Mouse (Mus musculus): ENCODE measurements around the gene Agpat2. TPM values are rescaled to one million over a fixed set of nuclear protein-coding genes. Genes with fewer than 3 reads are reported as not detected.
A peak's percentile ranks its signal among the peaks of the same experiment; 100 is the strongest.

Gene Agpat2
- total and polyA plus RNA-seq, 2 experiments from 2014 or later = 5.0 to 6.4 TPM

DNA sequence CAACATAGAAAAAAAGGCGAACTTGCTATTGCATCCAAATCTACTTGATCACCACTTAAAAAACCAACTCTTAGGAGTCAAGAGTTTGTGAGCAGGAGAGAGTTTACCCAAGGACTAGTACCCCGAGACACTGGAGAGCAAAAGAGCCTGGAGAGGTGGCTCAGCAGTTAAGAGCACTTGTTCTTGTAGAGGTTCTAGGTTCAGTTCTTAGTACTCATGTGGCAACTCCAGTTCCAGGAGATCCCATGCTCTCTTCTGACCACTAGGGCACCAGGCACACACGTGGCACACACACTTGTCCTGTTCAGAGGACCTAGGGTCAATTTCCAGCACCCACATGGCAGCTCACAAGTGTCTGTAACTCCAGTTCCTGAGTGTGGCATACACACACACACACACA lies 21.9 kb upstream of the Agpat2 start:
- H3K9ac ChIP-seq (replicated peaks; ENCODE audit: low read length, poor library complexity, severe bottlenecking) = no peak overlapping the region
- H3K4me1 ChIP-seq (ENCODE audit: insufficient read depth, low read length) = peaks cover 19% of the 10 kb centered on the region
- peak; percentile 28 for TF ChIP-seq CTCF (IDR thresholded peaks at IDR 0.05)
- H3K4me3 ChIP-seq (ENCODE audit: low read depth, low read length) = no peak overlapping the region
- H3K27me3 ChIP-seq (ENCODE audit: insufficient read depth, low read length) = no peaks in the 10 kb centered on the region
- no peak overlapping the region for H3K4me2 ChIP-seq (ENCODE audit: low read depth, low read length, poor library complexity, severe bottlenecking)
- H3K27ac ChIP-seq (ENCODE audit: low read depth, low read length) = no peak overlapping the region
- no peak for ATAC-seq (ENCODE audit: low FRiP score)
- DNase-seq (ENCODE audit: low spot score) = no peak
- 62% methylated on average over 3 of the region's 3 CpGs for WGBS
- H3K36me3 ChIP-seq (ENCODE audit: insufficient read depth, low read length) = peaks cover 2% of the 10 kb centered on the region; the same call in 1 of the 2 replicates
- no peaks in the 10 kb centered on the region for H3K9me3 ChIP-seq (ENCODE audit: low read length)

DNA sequence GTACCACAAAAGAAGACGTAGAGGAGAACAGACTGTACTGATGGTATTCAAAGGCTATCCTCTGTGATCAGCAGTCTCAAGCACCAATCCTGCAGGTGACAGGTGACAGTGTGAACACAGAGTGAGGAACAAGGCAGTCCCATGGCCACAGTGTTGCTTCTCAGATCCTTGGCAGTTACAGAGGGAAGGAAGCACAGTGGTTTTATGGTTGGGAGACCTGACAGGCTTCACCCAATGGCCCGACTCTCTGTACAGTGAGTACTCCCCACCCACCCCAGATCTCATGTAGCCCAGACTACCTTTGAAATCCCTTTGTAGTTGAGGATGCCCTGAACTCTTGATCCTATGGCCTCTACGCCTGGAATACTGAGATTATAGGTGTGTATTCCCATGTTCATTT lies 21.2 kb upstream of the Agpat2 start:
- no peaks in the 10 kb centered on the region for H3K9me3 ChIP-seq (ENCODE audit: low read length)
- WGBS = 88% methylated on average over 3 of the region's 3 CpGs
- no peak overlapping the region for H3K4me3 ChIP-seq (ENCODE audit: low read depth, low read length)
- no peak overlapping the region for H3K4me2 ChIP-seq (ENCODE audit: low read depth, low read length, poor library complexity, severe bottlenecking)
- no peak overlapping the region for H3K27ac ChIP-seq (ENCODE audit: low read depth, low read length)
- H3K36me3 ChIP-seq (ENCODE audit: insufficient read depth, low read length) = no peaks in the 10 kb centered on the region
- no peak for TF ChIP-seq CTCF (IDR thresholded peaks at IDR 0.05)
- ATAC-seq (ENCODE audit: low FRiP score) = no peak
- H3K9ac ChIP-seq (replicated peaks; ENCODE audit: low read length, poor library complexity, severe bottlenecking) = no peak overlapping the region
- H3K27me3 ChIP-seq (ENCODE audit: insufficient read depth, low read length) = no peaks in the 10 kb centered on the region
- H3K4me1 ChIP-seq (ENCODE audit: insufficient read depth, low read length) = peaks cover 13% of the 10 kb centered on the region
- no peak for DNase-seq (ENCODE audit: low spot score)

GRCm38 (mm10) chr2:26622984-26623383 lies 18.8 kb upstream of the Agpat2 start:
- H3K9me3 ChIP-seq (ENCODE audit: low read length) = no peaks in the 10 kb centered on the region
- no peak for ATAC-seq (ENCODE audit: low FRiP score)
- no peak overlapping the region for H3K4me2 ChIP-seq (ENCODE audit: low read depth, low read length, poor library complexity, severe bottlenecking)
- no peaks in the 10 kb centered on the region for H3K27me3 ChIP-seq (ENCODE audit: insufficient read depth, low read length)
- H3K9ac ChIP-seq (replicated peaks; ENCODE audit: low read length, poor library complexity, severe bottlenecking) = no peak overlapping the region
- peaks cover 3% of the 10 kb centered on the region for H3K4me1 ChIP-seq (ENCODE audit: insufficient read depth, low read length)
- no peak for DNase-seq (ENCODE audit: low spot score)
- H3K4me3 ChIP-seq (ENCODE audit: low read depth, low read length) = no peak overlapping the region
- no peak for TF ChIP-seq CTCF (IDR thresholded peaks at IDR 0.05)
- H3K27ac ChIP-seq (ENCODE audit: low read depth, low read length) = no peak overlapping the region
- H3K36me3 ChIP-seq (ENCODE audit: insufficient read depth, low read length) = no peaks in the 10 kb centered on the region
- WGBS = 56% methylated on average over 5 of the region's 5 CpGs

DNA sequence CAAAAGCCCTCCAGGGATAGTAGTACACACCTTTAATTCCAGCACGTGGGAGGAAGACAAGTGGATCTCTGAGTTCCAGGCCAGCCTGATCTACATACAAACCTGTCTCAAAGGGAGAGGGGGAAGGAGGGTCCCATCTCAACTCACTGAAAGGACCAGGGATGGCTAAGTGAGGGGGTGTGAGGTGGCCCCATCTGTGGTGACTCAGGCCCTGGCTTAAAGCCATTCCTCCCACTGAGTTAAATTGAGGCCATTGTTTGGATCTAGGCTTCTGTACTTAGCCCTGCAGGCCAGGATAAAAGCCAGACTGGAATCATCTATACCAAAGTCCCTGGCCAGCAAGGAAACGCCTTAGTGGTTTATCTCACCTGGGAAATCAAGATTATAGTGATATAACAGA lies 17.0 kb upstream of the Agpat2 start:
- no peak for DNase-seq (ENCODE audit: low spot score)
- no peak for ATAC-seq (ENCODE audit: low FRiP score)
- no peaks in the 10 kb centered on the region for H3K36me3 ChIP-seq (ENCODE audit: insufficient read depth, low read length)
- no peaks in the 10 kb centered on the region for H3K27me3 ChIP-seq (ENCODE audit: insufficient read depth, low read length)
- H3K9me3 ChIP-seq (ENCODE audit: low read length) = no peaks in the 10 kb centered on the region
- no peak overlapping the region for H3K27ac ChIP-seq (ENCODE audit: low read depth, low read length)
- WGBS = 48% methylated on average over 2 of the region's 2 CpGs
- no peak overlapping the region for H3K4me3 ChIP-seq (ENCODE audit: low read depth, low read length)
- TF ChIP-seq CTCF (IDR thresholded peaks at IDR 0.05) = no peak
- no peak overlapping the region for H3K9ac ChIP-seq (replicated peaks; ENCODE audit: low read length, poor library complexity, severe bottlenecking)
- no peak overlapping the region for H3K4me2 ChIP-seq (ENCODE audit: low read depth, low read length, poor library complexity, severe bottlenecking)
- H3K4me1 ChIP-seq (ENCODE audit: insufficient read depth, low read length) = no peaks in the 10 kb centered on the region; the same call in 1 of the 2 replicates

- Histone ChIP-seq H3K27ac (ENCODE audit: low read depth, low read length) (no peak overlapping the region), H3K4me1 (ENCODE audit: insufficient read depth, low read length) (no peaks in the 10 kb centered on the region; the same call in 1 of the 2 replicates), H3K36me3 (ENCODE audit: insufficient read depth, low read length) (no peaks in the 10 kb centered on the region), H3K9me3 (ENCODE audit: low read length) (no peaks in the 10 kb centered on the region), H3K27me3 (ENCODE audit: insufficient read depth, low read length) (no peaks in the 10 kb centered on the region), H3K4me2 (ENCODE audit: low read depth, low read length, poor library complexity, severe bottlenecking) (no peak overlapping the region), H3K4me3 (ENCODE audit: low read depth, low read length) (no peak overlapping the region), H3K9ac (replicated peaks; ENCODE audit: low read length, poor library complexity, severe bottlenecking) (no peak overlapping the region)
- ATAC-seq (ENCODE audit: low FRiP score) (no peak), DNase-seq (ENCODE audit: low spot score) (no peak)
- TF ChIP-seq CTCF (IDR thresholded peaks at IDR 0.05) = no peak
- 57% methylated on average over 7 of the region's 7 CpGs for WGBS
Observed at GRCm38 (mm10) chr2:26617928-26618327, 13.7 kb upstream of the Agpat2 start.

GRCm38 (mm10) chr2:26617331-26617730 lies 13.1 kb upstream of the Agpat2 start:
- Histone ChIP-seq H3K36me3 (ENCODE audit: insufficient read depth, low read length) (no peaks in the 10 kb centered on the region), H3K9ac (replicated peaks; ENCODE audit: low read length, poor library complexity, severe bottlenecking) (no peak overlapping the region), H3K4me1 (ENCODE audit: insufficient read depth, low read length) (no peaks in the 10 kb centered on the region), H3K4me2 (ENCODE audit: low read depth, low read length, poor library complexity, severe bottlenecking) (no peak overlapping the region), H3K27me3 (ENCODE audit: insufficient read depth, low read length) (no peaks in the 10 kb centered on the region), H3K4me3 (ENCODE audit: low read depth, low read length) (no peak overlapping the region), H3K9me3 (ENCODE audit: low read length) (no peaks in the 10 kb centered on the region), H3K27ac (ENCODE audit: low read depth, low read length) (no peak overlapping the region)
- WGBS = 83% methylated on average over 6 of the region's 6 CpGs
- no peak for ATAC-seq (ENCODE audit: low FRiP score)
- DNase-seq (ENCODE audit: low spot score) = no peak
- TF ChIP-seq CTCF (IDR thresholded peaks at IDR 0.05) = no peak

Measured in midbrain, postnatal 0 days (tissue).